8 mouse cellular contexts compared by ENCODE assay signal in genomic region chr6:128134196-128134924, GRCm38 (mm10). TPM values are rescaled to one million over a fixed set of nuclear protein-coding genes. Genes with fewer than 3 reads are reported as not detected.
DNase-seq lines count a peak whose midpoint lies in the region; ATAC-seq and TF ChIP-seq lines count a peak whose summit lies in the region.

No protein-coding gene starts in this region.

- no peak for TF ChIP-seq CTCF in heart, adult 2 months (IDR thresholded peaks at IDR 0.05)
- TF ChIP-seq CTCF in liver, adult 2 months (IDR thresholded peaks at IDR 0.05; ENCODE audit: low read depth, low read length): no peak

- no peaks in the 10 kb centered on the region for H3K27me3 ChIP-seq in heart, adult 2 months (ENCODE audit: control insufficient read depth, insufficient read depth, low read length)
- no peaks in the 10 kb centered on the region for H3K27me3 ChIP-seq in intestine, embryonic 16.5 days (replicated peaks; ENCODE audit: control insufficient read depth, insufficient read depth, low read length)
- H3K27me3 ChIP-seq in liver, adult 2 months (ENCODE audit: control insufficient read depth, insufficient read depth, low read length): no peaks in the 10 kb centered on the region
- no peaks in the 10 kb centered on the region for H3K27me3 ChIP-seq in forebrain, embryonic 12.5 days

- H3K9me3 ChIP-seq in intestine, embryonic 16.5 days (ENCODE audit: control insufficient read depth, low read length): no peaks in the 10 kb centered on the region
- no peaks in the 10 kb centered on the region for H3K9me3 ChIP-seq in forebrain, embryonic 12.5 days

- peak overlapping the region; percentile 27; the same call in 1 of the 2 replicates for H3K9ac ChIP-seq in heart, adult 2 months (ENCODE audit: low read depth, low read length)
- peak overlapping the region; percentile 6; the same call in 1 of the 2 replicates for H3K9ac ChIP-seq in intestine, embryonic 16.5 days (ENCODE audit: low read depth, low read length)
- H3K9ac ChIP-seq in liver, adult 2 months (ENCODE audit: low read depth, low read length): peak overlapping the region; percentile 40; the same call in 1 of the 2 replicates
- no peak overlapping the region for H3K9ac ChIP-seq in forebrain, embryonic 12.5 days

- intact Hi-C loops in heart, adult 2 months (cut with DNase I): no loop called here
- intact Hi-C loops in heart, postnatal 14 days (cut with DNase I): no loop called here

- H3K4me2 ChIP-seq in intestine, embryonic 16.5 days (ENCODE audit: low read depth, low read length): peak overlapping the region; percentile 13
- H3K4me2 ChIP-seq in forebrain, embryonic 12.5 days: no peak overlapping the region

- peak; percentile 88 for ATAC-seq in intestine, embryonic 16.5 days
- ATAC-seq in forebrain, embryonic 12.5 days (ENCODE audit: low FRiP score): no peak

- peaks cover 34% of the 10 kb centered on the region for H3K4me1 ChIP-seq in heart, adult 2 months (ENCODE audit: control insufficient read depth, insufficient read depth, low read length)
- peaks cover 35% of the 10 kb centered on the region for H3K4me1 ChIP-seq in intestine, embryonic 16.5 days (ENCODE audit: control insufficient read depth, insufficient read depth, low read length)
- peaks cover 33% of the 10 kb centered on the region for H3K4me1 ChIP-seq in liver, adult 2 months (ENCODE audit: control insufficient read depth, insufficient read depth, low read length)
- H3K4me1 ChIP-seq in forebrain, embryonic 12.5 days: peaks cover 12% of the 10 kb centered on the region

- H3K4me3 ChIP-seq in heart, adult 2 months: no peak overlapping the region; the same call in 1 of the 2 replicates
- no peak overlapping the region for H3K4me3 ChIP-seq in intestine, embryonic 16.5 days (ENCODE audit: low read length)
- H3K4me3 ChIP-seq in liver, adult 2 months (ENCODE audit: insufficient read depth, low read depth, low read length): no peak overlapping the region
- H3K4me3 ChIP-seq in forebrain, embryonic 12.5 days (replicated peaks): no peak overlapping the region

- no peak for TF ChIP-seq POLR2A in heart, adult 2 months (IDR thresholded peaks at IDR 0.05; ENCODE audit: insufficient read depth, low read depth, low read length)
- TF ChIP-seq POLR2A in liver, adult 2 months (IDR thresholded peaks at IDR 0.05; ENCODE audit: extremely low read depth, insufficient read depth, low read length): no peak

- 43% methylated on average over 8 of the region's 8 CpGs for WGBS in heart, adult 2 months
- 32% methylated on average over 8 of the region's 8 CpGs for WGBS in intestine, embryonic 16.5 days
- WGBS in liver, adult 2 months: 25% methylated on average over 8 of the region's 8 CpGs
- WGBS in forebrain, embryonic 12.5 days: 41% methylated on average over 8 of the region's 8 CpGs

- no peak for TF ChIP-seq EP300 in heart, adult 2 months (IDR thresholded peaks at IDR 0.05; ENCODE audit: insufficient read depth, low read depth, low read length)

- H3K36me3 ChIP-seq in heart, adult 2 months (ENCODE audit: control insufficient read depth, insufficient read depth, low read length): peaks cover 4% of the 10 kb centered on the region; the same call in 1 of the 2 replicates
- no peaks in the 10 kb centered on the region for H3K36me3 ChIP-seq in intestine, embryonic 16.5 days (ENCODE audit: control insufficient read depth, insufficient read depth, low read length)
- H3K36me3 ChIP-seq in liver, adult 2 months (ENCODE audit: control insufficient read depth, insufficient read depth, low read length): no peaks in the 10 kb centered on the region
- H3K36me3 ChIP-seq in forebrain, embryonic 12.5 days (replicated peaks): no peaks in the 10 kb centered on the region

- DNase-seq in heart, adult 2 months: peak; percentile 49 to 51
- DNase-seq in heart, postnatal 14 days: no peak
- DNase-seq in ZHBTc4 (ENCODE audit: low read depth, low spot score): peak; percentile 34
- DNase-seq in liver, adult 2 months (ENCODE audit: extremely low read depth, low read depth, low spot score): peak; percentile 93
- DNase-seq in left cerebral cortex, adult 9 months (ENCODE audit: low spot score in 2 of 2): no peak
- DNase-seq in gastrocnemius, adult 18-20 months (ENCODE audit: low spot score): no peak

- H3K27ac ChIP-seq in heart, adult 2 months: peak overlapping the region; percentile 76
- peak overlapping the region; percentile 83 for H3K27ac ChIP-seq in intestine, embryonic 16.5 days (ENCODE audit: low read length)
- peak overlapping the region; percentile 93 for H3K27ac ChIP-seq in liver, adult 2 months (replicated peaks; ENCODE audit: insufficient read depth, low read depth, low read length)
- no peak overlapping the region for H3K27ac ChIP-seq in forebrain, embryonic 12.5 days

- no peaks in the 10 kb centered on the region for H3K79me2 ChIP-seq in heart, adult 2 months (replicated peaks; ENCODE audit: control insufficient read depth, insufficient read depth, low read length)
- peaks cover 7% of the 10 kb centered on the region; the same call in 1 of the 2 replicates for H3K79me2 ChIP-seq in liver, adult 2 months (ENCODE audit: control insufficient read depth, insufficient read depth, low read length)

RNA-seq across cellular contexts. Expression of gene Tspan9, which starts 9.0 kb away (rescaled TPM):
- total RNA-seq in heart, adult 2 months (2021): 100 to 1,000 TPM in 1 of 2 experiments, 10 to 100 TPM in 1; 84.9 to 104 TPM
- polyA plus RNA-seq in heart, adult 2 months (2012; rRNA removed): 88.5 and 127 TPM in 2 replicates
- total RNA-seq in heart, postnatal 14 days (2021): 100 to 1,000 TPM; 105 to 126 TPM
- 89.1 and 94.1 TPM in 2 replicates for polyA plus RNA-seq in intestine, embryonic 16.5 days (2015; fragmentation: Nextera tagmentation; extraction: Ambion mirVana)
- total RNA-seq in liver, adult 2 months (2014; rRNA removed): 23.2 and 35.8 TPM in 2 replicates
- polyA plus RNA-seq in liver, adult 2 months (2012; rRNA removed): 39.1 and 40.0 TPM in 2 replicates
- 30.1 and 34.5 TPM in 2 replicates for polyA plus RNA-seq in forebrain, embryonic 12.5 days (2016; fragmentation: Nextera tagmentation; extraction: Ambion mirVana)
- 10 to 100 TPM; 31.2 to 47.6 TPM for total RNA-seq in gastrocnemius, adult 18-20 months (2021)

Comparison
In these comparisons a context has a peak if more than half of its experiments do, and no peak if none do; other contexts are left out.
1. DNase-seq: peak in heart, adult 2 months (2 of 2), ZHBTc4 (single experiment) and liver, adult 2 months (single experiment); none in heart, postnatal 14 days (0 of 2), left cerebral cortex, adult 9 months (0 of 2) and gastrocnemius, adult 18-20 months (single experiment).